Mouse (Mus musculus) adrenal gland (tissue): Measurements from ENCODE around the gene Prss28.

ENCODE experiments used
- intact Hi-C: fragments of 180-260 bp; cut with DNase I; formaldehyde crosslinking; loops from one replicate; pipeline ENCODE4 v1.15.1; 2025

Prss28 gene

GRCm38 (mm10) chr17:25338218-25338617 lies 29.8 kb downstream of the Prss28 start:
- intact Hi-C loops: no loop called here

- intact Hi-C loops: no loop called here
Measured at GRCm38 (mm10) chr17:25340003-25340402, 31.6 kb downstream of the Prss28 start.

DNA sequence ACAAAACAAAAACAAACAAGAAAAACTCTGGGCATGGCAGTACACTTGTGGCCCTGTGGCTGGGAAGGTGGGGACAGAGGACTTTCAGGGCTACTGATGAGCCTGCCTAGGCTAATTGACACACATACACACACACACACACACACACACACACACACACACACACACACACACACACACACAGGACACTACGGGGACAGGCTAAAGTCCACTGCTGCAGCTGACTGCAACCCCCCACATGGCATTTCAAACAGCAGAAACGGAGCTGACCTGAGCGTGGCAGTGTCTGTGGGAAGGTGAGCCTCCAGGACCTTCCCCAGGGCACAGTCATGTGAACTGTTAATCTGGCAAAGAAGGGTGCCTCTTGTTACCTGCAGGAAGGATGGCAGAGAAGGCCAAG lies 33.0 kb downstream of the Prss28 start:
- intact Hi-C loops: no loop called here

GRCm38 (mm10) chr17:25345462-25345861 lies 37.0 kb downstream of the Prss28 start, which contains the start of gene Tpsab1:
Tpsab1 (minus strand) TSS chr17:25345562.
- intact Hi-C loops: no loop called here

DNA sequence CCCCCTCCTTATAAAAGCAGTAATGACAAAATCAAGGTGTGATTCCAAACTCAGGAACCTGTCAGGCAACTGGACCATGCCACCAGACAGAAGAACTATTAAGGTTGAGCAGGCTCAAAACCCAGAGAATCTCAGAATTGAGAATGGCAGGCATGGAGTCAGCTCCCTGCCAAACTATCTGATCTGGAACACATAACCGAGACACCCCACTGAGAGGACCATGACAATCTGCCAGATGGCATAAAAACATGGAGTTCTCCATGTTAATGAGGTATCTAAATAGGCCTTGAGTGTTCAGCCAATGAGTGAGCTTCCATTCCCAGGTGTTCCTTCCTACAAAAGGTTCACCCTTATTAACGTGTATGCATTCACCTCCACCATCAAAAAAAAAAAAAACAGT lies 52.8 kb downstream of the Prss28 start:
- intact Hi-C loops: loop anchor here (5.0 kb wide), 1 partner anchor 69 kb away; no protein-coding TSS in a partner anchor
